Mouse (Mus musculus) G1E-ER4 (cell line): ENCODE measurements at regions not wholly inside any gene's neighbourhood (a gene's known extent, or its start where the extent isn't known, plus 50 kb on each side); places are given as distances from the start of the nearest gene placed in this dataset.

Experiments
- GATA1 ChIP-seq: IDR thresholded peaks from one replicate; pipeline ENCODE4 v1.8.0; 2012; ENCODE audit warnings: low read length, inconsistent platforms

- TF ChIP-seq GATA1 = no peak
Observed at GRCm38 (mm10) chr9:82484341-82484740, 345.0 kb upstream of the Irak1bp1 start.

GRCm38 (mm10) chr9:82493440-82493839 lies 335.9 kb upstream of the Irak1bp1 start:
- TF ChIP-seq GATA1 = no peak

GRCm38 (mm10) chr9:82510014-82510413 lies 319.3 kb upstream of the Irak1bp1 start:
- TF ChIP-seq GATA1 = no peak

- no peak for TF ChIP-seq GATA1
Observed at GRCm38 (mm10) chr9:82518993-82519392, 310.3 kb upstream of the Irak1bp1 start.

- no peak for TF ChIP-seq GATA1
Observed at GRCm38 (mm10) chr9:82527867-82528385, 301.4 kb upstream of the Irak1bp1 start.

- TF ChIP-seq GATA1 = no peak
Observed at GRCm38 (mm10) chr9:82552726-82553125, 276.6 kb upstream of the Irak1bp1 start.

- TF ChIP-seq GATA1 = no peak
Observed at GRCm38 (mm10) chr9:82553213-82553612, 276.1 kb upstream of the Irak1bp1 start.

GRCm38 (mm10) chr9:82562551-82563465 lies 266.5 kb upstream of the Irak1bp1 start:
- no peak for TF ChIP-seq GATA1

- TF ChIP-seq GATA1 = no peak
Observed at GRCm38 (mm10) chr9:82581373-82582018, 247.8 kb upstream of the Irak1bp1 start.

- no peak for TF ChIP-seq GATA1
Observed at GRCm38 (mm10) chr9:82609111-82609510, 220.2 kb upstream of the Irak1bp1 start.

GRCm38 (mm10) chr9:82609946-82610345 lies 219.4 kb upstream of the Irak1bp1 start:
- TF ChIP-seq GATA1 = no peak

GRCm38 (mm10) chr9:82612526-82612925 lies 216.8 kb upstream of the Irak1bp1 start:
- no peak for TF ChIP-seq GATA1

- no peak for TF ChIP-seq GATA1
Observed at GRCm38 (mm10) chr9:82632411-82632810, 196.9 kb upstream of the Irak1bp1 start.

- TF ChIP-seq GATA1 = no peak
Observed at GRCm38 (mm10) chr9:82640277-82640676, 189.1 kb upstream of the Irak1bp1 start.

GRCm38 (mm10) chr9:82643900-82644299 lies 185.4 kb upstream of the Irak1bp1 start:
- TF ChIP-seq GATA1 = no peak

- TF ChIP-seq GATA1 = no peak
Observed at GRCm38 (mm10) chr9:82682196-82682595, 147.1 kb upstream of the Irak1bp1 start.
